12 mouse cellular contexts compared by ENCODE assay signal in genomic region chr5:110471285-110471684, GRCm38 (mm10).
"Had no signal": no experiment of that assay in that cellular context is flagged by ENCODE, and none has a peak within 500 bp of the region (broad histone marks: within the 10 kb centered on the region; RNA-seq: fewer than 3 reads in every experiment).

No protein-coding gene starts in this region.

- ATAC-seq: intestine, embryonic 16.5 days; liver, postnatal 0 days; midbrain, embryonic 15.5 days had no signal

- H3K36me3 ChIP-seq: midbrain, embryonic 12.5 days; midbrain, embryonic 15.5 days had no signal

- H3K9ac ChIP-seq: liver, embryonic 14.5 days; liver, postnatal 0 days; lung, embryonic 14.5 days; midbrain, embryonic 12.5 days; midbrain, embryonic 15.5 days had no signal

- H3K9me3 ChIP-seq: midbrain, embryonic 12.5 days; midbrain, embryonic 15.5 days had no signal

- H3K4me2 ChIP-seq: lung, embryonic 14.5 days; midbrain, embryonic 12.5 days; midbrain, embryonic 15.5 days had no signal

- H3K27ac ChIP-seq: liver, embryonic 14.5 days; midbrain, embryonic 12.5 days; midbrain, embryonic 15.5 days; stomach, postnatal 0 days had no signal

- H3K4me3 ChIP-seq: midbrain, embryonic 12.5 days; midbrain, embryonic 15.5 days had no signal

- DNase-seq: liver, postnatal 0 days; lung, embryonic 14.5 days; lung, postnatal 10 days; lung, postnatal 4 days; thymus, adult 2 months; thymus, postnatal 14 days; thymus, postnatal 4 days had no signal

- H3K27me3 ChIP-seq: midbrain, embryonic 15.5 days had no signal

- H3K4me1 ChIP-seq: midbrain, embryonic 15.5 days had no signal
